Mouse (Mus musculus): ENCODE data around the gene C2cd4b. TPM values are rescaled to one million over a fixed set of nuclear protein-coding genes. Genes with fewer than 3 reads are reported as not detected.

C2cd4b gene
- total RNA-seq, 2 experiments from 2014 or later: not detected

- ATAC-seq (replicated peaks; ENCODE audit: low FRiP score, poor library complexity, severe bottlenecking): no peak
Measured at GRCm38 (mm10) chr9:67769401-67769800, 10.2 kb downstream of the C2cd4b start.

DNA sequence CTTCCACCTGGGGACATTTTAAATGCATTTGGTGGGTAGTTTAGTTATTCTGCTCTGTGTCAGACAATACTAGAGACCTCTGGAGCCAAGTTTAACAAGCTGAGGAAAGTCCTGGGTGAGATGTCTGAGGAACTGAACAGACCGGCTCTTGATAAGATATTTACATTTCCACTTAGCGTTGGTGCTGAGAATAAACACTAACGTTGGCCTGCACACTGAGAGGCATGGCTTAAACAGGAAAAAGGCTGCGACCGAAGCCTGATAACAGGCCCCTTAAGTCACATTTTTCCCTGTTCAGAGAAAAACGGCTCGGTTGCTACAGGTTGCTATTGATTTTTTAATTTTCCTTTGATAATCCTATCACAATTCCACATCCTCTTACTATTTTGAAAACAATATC lies 12.1 kb downstream of the C2cd4b start:
- no peak for ATAC-seq (replicated peaks; ENCODE audit: low FRiP score, poor library complexity, severe bottlenecking)

GRCm38 (mm10) chr9:67774201-67774600 lies 15.0 kb downstream of the C2cd4b start:
- ATAC-seq (replicated peaks; ENCODE audit: low FRiP score, poor library complexity, severe bottlenecking): no peak

- no peak for ATAC-seq (replicated peaks; ENCODE audit: low FRiP score, poor library complexity, severe bottlenecking)
Measured at GRCm38 (mm10) chr9:67778553-67778952, 19.3 kb downstream of the C2cd4b start.

GRCm38 (mm10) chr9:67782786-67783185 lies 23.5 kb downstream of the C2cd4b start:
- ATAC-seq (replicated peaks; ENCODE audit: low FRiP score, poor library complexity, severe bottlenecking): no peak

DNA sequence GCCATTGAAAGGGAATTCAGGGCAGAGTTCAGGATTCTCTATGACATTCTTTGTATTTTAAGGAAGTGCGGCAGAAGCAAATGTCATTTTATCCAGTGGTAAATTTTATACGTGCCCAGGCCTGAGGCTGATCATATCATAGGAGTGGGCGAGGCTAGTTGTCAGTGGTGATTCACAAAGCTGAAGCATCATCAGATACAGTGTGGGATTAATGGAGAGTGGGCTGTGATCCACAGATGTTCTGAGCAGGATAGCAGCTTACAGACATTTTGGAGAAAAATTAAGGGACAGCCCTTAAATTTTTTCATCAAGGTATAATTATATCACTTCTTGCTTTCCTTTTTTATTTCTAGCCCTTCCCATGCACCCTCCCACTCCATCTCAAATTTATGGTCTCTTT lies 24.2 kb downstream of the C2cd4b start:
- no peak for ATAC-seq (replicated peaks; ENCODE audit: low FRiP score, poor library complexity, severe bottlenecking)

- ATAC-seq (replicated peaks; ENCODE audit: low FRiP score, poor library complexity, severe bottlenecking): no peak
Measured at GRCm38 (mm10) chr9:67783925-67784324, 24.7 kb downstream of the C2cd4b start.

DNA sequence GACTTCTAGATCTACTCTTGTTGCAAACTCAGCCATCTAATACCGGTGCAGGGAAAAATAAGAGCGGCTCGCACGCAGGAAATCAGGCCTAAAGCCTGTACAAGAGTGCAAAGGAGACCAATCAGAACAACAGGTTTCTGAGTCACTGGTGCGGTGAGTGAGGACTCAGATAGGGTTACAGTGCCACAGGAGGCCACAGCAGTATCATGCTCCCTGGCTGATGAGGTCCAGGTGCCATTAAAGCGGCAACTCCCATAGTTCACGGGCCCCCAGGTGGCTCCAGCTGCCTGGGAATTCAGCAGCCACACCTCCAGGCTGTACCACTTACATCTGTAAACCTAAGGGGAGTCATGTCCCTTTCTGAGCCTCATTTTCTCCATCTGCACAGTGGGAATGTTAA lies 27.1 kb downstream of the C2cd4b start:
- ATAC-seq (replicated peaks; ENCODE audit: low FRiP score, poor library complexity, severe bottlenecking): no peak

DNA sequence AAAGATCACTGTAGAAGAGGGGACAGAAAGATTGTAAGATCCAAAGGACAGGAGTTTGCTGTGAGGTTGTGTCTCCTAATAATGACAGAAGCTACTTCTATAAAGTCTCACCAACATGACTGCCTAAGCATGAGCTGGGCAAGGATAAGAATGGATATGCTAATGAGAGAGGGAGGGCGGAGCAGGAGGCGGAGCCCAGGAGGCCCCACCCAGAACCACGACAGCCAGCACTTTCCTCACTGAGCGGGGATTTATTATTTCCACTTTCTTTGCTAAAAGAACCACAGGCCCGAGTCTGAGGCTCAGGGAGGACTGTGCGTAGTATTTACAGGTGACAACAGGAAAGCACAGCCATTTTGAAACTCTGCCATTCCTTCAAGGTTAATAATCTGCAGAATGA lies 28.4 kb downstream of the C2cd4b start:
- ATAC-seq (replicated peaks; ENCODE audit: low FRiP score, poor library complexity, severe bottlenecking): no peak

- ATAC-seq (replicated peaks; ENCODE audit: low FRiP score, poor library complexity, severe bottlenecking): no peak
Measured at GRCm38 (mm10) chr9:67792405-67792804, 33.2 kb downstream of the C2cd4b start.

GRCm38 (mm10) chr9:67793501-67793900 lies 34.3 kb downstream of the C2cd4b start:
- ATAC-seq (replicated peaks; ENCODE audit: low FRiP score, poor library complexity, severe bottlenecking): no peak

DNA sequence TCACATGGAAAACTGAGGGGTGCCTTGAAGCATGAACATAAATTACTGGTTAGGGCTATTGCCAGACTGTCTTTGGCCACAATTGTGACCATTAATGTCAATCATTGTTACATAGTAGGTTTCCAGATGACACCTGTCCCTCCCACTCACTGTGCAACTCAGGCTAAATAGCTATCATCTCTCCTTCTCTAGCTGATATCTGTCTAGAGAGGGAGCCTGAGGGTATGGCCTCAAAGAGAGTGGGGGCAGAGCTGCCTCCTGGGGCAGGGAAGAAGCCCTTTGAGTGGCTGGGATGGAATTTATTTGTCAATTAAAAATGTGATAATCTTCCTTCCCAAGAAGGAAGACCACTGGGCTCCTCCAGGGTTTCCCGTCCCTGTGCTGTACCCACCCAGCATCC lies 35.0 kb downstream of the C2cd4b start:
- ATAC-seq (replicated peaks; ENCODE audit: low FRiP score, poor library complexity, severe bottlenecking): no peak

DNA sequence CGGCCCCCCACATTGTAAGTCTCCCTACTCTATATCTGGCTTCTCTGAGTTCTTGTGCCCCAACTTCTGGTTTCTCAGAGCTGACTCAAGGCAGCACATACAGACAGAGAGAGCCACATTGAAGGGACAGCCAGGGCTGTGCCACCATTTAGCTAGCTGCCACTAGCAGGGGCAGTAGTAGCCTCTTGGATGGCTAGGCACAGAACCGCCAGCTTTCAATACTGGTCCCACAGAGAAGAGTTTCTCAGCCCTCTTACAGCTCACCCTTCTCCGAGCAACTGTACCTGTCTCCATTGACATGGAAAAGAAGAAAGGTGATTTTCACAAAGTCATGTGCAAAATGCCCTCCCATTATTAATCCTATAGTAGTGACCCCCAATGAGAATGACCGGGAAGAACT lies 35.4 kb downstream of the C2cd4b start:
- no peak for ATAC-seq (replicated peaks; ENCODE audit: low FRiP score, poor library complexity, severe bottlenecking)

DNA sequence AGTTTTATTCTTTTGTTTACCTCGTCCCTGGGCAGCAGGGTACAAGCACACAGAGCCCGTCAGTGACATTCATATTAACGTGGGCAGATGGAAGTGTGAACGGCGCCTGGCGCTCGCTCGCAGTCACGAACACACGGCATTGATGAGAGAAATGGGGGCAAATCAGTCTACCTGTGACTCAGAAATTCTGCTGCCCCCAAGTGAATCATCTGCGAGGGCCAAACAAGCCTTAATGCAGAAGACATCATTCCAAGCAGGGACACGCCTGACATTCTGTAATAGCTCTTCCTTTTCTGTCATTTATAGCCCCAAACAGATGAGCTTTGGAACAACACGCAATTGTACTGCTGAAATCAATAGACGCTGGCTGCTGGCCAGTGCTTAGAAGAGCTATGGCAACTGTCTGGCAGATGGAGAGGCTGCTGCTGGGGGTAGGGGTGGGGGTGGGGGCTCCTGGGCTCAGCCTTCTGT lies 36.0 kb downstream of the C2cd4b start:
- ATAC-seq (replicated peaks; ENCODE audit: low FRiP score, poor library complexity, severe bottlenecking): no peak

DNA sequence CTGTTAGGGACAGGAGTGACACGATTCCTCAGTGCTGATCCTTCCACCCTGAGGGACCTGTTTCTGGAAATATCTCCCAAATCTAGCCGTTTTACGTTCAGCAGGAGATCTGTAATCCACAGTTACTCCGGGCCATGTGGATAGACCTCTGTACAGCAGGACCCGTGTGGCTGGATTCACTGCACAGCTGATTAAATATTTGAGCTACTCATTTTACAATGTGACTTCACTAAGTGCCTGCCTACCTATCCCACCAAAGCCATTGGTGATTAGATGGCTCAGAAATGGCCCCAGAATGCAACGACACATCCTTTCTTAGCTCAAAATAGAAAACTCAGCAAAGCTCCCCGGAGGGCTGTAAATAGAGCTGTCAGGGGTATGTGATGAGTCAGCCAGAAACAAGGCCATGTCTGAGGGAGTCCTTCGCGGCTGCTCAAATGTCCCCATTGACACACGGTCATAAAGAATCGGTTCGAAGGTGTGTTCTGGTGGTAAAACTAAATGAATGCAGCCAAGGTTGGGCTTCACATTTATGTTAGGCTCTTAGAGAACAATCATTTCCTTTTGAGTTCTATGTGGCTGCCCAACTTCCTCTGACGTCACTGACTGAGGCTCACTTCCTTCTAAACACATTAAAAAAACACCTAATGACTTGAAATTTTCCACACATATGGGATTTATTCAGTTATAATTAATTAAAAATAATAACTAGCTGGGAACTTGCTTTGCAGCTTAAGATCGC lies 40.0 kb downstream of the C2cd4b start:
- no peak for ATAC-seq (replicated peaks; ENCODE audit: low FRiP score, poor library complexity, severe bottlenecking)

- no peak for ATAC-seq (replicated peaks; ENCODE audit: low FRiP score, poor library complexity, severe bottlenecking)
Measured at GRCm38 (mm10) chr9:67802241-67802640, 43.0 kb downstream of the C2cd4b start.

DNA sequence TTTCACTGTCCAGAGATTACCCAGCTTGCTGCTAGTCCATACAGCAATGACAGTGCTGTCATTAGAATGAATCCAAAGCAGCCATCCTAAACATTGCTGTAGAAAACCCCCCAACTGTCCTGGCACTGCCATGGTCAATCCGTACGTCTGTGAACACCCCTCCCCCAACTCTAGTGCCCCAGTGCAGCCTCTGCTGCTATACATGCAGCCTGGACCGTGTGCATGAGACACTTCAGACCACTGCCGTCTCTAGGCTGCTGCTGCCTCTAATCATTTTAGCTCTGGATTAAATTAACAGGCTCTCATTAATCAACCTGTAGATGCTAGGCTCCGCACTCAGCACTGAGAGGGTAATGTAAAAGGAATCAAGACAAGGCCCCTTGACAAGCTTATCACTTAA lies 47.8 kb downstream of the C2cd4b start:
- no peak for ATAC-seq (replicated peaks; ENCODE audit: low FRiP score, poor library complexity, severe bottlenecking)

- no peak for ATAC-seq (replicated peaks; ENCODE audit: low FRiP score, poor library complexity, severe bottlenecking)
Measured at GRCm38 (mm10) chr9:67810527-67810926, 51.3 kb downstream of the C2cd4b start.

Data from erythroid progenitor cell, adult 5-6 weeks (primary cell).